Mouse (Mus musculus): ENCODE data around the gene Tpst1. TPM values are rescaled to one million over a fixed set of nuclear protein-coding genes. Genes with fewer than 3 reads are reported as not detected.
A peak's percentile ranks its signal among the peaks of the same experiment; 100 is the strongest.

The Tpst1 gene
- polyA plus RNA-seq, 1 experiment from 2014 or later: 83.6 TPM

- Histone ChIP-seq H3K9me3 (no peaks in the 10 kb centered on the region), H3K36me3 (peaks cover 24% of the 10 kb centered on the region), H3K4me2 (replicated peaks) (no peak overlapping the region), H3K4me1 (peaks cover 9% of the 10 kb centered on the region; the same call in 1 of the 2 replicates), H3K4me3 (no peak overlapping the region), H3K27ac (no peak overlapping the region), H3K27me3 (no peaks in the 10 kb centered on the region), H3K9ac (no peak overlapping the region)
- ATAC-seq (ENCODE audit: insufficient number of reproducible peaks, insufficient read depth, low FRiP score, low TSS enrichment): no peak
- 77% methylated on average over 7 of the region's 7 CpGs for WGBS
Observed at GRCm38 (mm10) chr5:130149726-130150310, 76.7 kb downstream of the Tpst1 start.

DNA sequence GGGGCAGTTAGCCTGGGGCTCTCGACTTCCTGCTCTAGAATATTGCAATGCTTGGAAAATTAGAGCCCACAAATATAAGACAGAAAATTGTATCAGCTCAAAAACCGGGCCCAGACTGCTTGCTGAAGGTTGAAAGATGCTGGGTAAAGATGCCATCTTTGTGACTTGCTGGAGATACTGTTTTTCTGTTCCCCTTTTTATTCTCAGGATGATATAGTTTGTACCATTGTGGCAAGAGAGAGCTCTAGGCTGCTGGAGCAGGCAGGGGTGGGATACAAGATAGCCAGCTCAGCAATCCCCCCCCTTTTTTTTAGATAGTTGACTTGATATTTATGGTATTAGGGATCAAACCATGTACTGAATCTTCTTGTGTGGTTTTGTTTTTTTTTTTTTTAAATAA lies 81.2 kb downstream of the Tpst1 start:
- H3K4me2 ChIP-seq (replicated peaks): no peak overlapping the region
- no peak overlapping the region for H3K9ac ChIP-seq
- no peak for ATAC-seq (ENCODE audit: insufficient number of reproducible peaks, insufficient read depth, low FRiP score, low TSS enrichment)
- no peak overlapping the region for H3K4me3 ChIP-seq
- no peaks in the 10 kb centered on the region for H3K27me3 ChIP-seq
- 85% methylated on average over 2 of the region's 2 CpGs for WGBS
- no peaks in the 10 kb centered on the region for H3K4me1 ChIP-seq
- H3K9me3 ChIP-seq: no peaks in the 10 kb centered on the region
- peaks cover 24% of the 10 kb centered on the region for H3K36me3 ChIP-seq
- no peak overlapping the region for H3K27ac ChIP-seq

- no peak overlapping the region for H3K27ac ChIP-seq
- no peaks in the 10 kb centered on the region for H3K4me1 ChIP-seq
- no peak for ATAC-seq (ENCODE audit: insufficient number of reproducible peaks, insufficient read depth, low FRiP score, low TSS enrichment)
- H3K9me3 ChIP-seq: no peaks in the 10 kb centered on the region
- no peak overlapping the region for H3K4me3 ChIP-seq
- no peak overlapping the region for H3K9ac ChIP-seq
- no peak overlapping the region for H3K4me2 ChIP-seq (replicated peaks)
- H3K27me3 ChIP-seq: no peaks in the 10 kb centered on the region
- WGBS: 81% methylated on average over 4 of the region's 4 CpGs
- H3K36me3 ChIP-seq: 0 out of 2 replicates have a peak, but pooled peaks cover 2% of the 10 kb centered on the region
Observed at GRCm38 (mm10) chr5:130158545-130158944, 85.4 kb downstream of the Tpst1 start.

- 72% methylated on average over 7 of the region's 7 CpGs for WGBS
- Histone ChIP-seq H3K27me3 (0 out of 2 replicates have a peak, but pooled peaks cover under 1% of the 10 kb centered on the region), H3K4me3 (no peak overlapping the region), H3K36me3 (no peaks in the 10 kb centered on the region), H3K9me3 (no peaks in the 10 kb centered on the region), H3K9ac (no peak overlapping the region), H3K4me2 (replicated peaks) (no peak overlapping the region), H3K4me1 (no peaks in the 10 kb centered on the region), H3K27ac (no peak overlapping the region)
- ATAC-seq (ENCODE audit: insufficient number of reproducible peaks, insufficient read depth, low FRiP score, low TSS enrichment): no peak
Observed at GRCm38 (mm10) chr5:130159761-130160201, 86.7 kb downstream of the Tpst1 start.

DNA sequence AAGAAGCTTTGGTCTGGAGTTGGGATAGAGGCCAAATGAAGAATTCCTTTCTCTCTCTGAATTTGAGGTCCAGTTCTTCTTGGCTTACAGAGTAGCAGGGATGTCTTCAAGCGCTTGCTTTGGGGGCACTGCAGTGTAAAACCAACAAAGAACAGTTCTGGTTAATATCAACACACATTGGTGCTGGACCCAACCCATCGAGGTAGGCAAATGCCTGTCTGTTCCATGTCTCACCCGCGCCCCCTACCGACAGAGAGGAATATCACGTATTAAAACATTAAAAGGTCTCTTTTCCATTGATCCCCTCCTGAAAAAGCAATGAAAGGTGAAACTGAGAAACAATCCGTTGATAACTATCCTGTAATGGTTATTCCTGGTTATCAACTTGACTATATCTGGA lies 90.5 kb downstream of the Tpst1 start:
- Histone ChIP-seq H3K27me3 (0 out of 2 replicates have a peak, but pooled peaks cover 4% of the 10 kb centered on the region), H3K9me3 (no peaks in the 10 kb centered on the region), H3K9ac (no peak overlapping the region), H3K4me1 (no peaks in the 10 kb centered on the region), H3K36me3 (no peaks in the 10 kb centered on the region), H3K4me2 (replicated peaks) (no peak overlapping the region), H3K4me3 (no peak overlapping the region), H3K27ac (no peak overlapping the region)
- ATAC-seq (ENCODE audit: insufficient number of reproducible peaks, insufficient read depth, low FRiP score, low TSS enrichment): no peak
- WGBS: 5% methylated on average over 7 of the region's 7 CpGs

- no peak for ATAC-seq (ENCODE audit: insufficient number of reproducible peaks, insufficient read depth, low FRiP score, low TSS enrichment)
- Histone ChIP-seq H3K27ac (no peak overlapping the region), H3K27me3 (0 out of 2 replicates have a peak, but pooled peaks cover 4% of the 10 kb centered on the region), H3K4me1 (no peaks in the 10 kb centered on the region), H3K9ac (no peak overlapping the region), H3K36me3 (no peaks in the 10 kb centered on the region), H3K4me3 (no peak overlapping the region), H3K4me2 (replicated peaks) (no peak overlapping the region), H3K9me3 (no peaks in the 10 kb centered on the region)
- WGBS: 77% methylated on average over 4 of the region's 4 CpGs
Observed at GRCm38 (mm10) chr5:130165213-130165612, 92.1 kb downstream of the Tpst1 start.

DNA sequence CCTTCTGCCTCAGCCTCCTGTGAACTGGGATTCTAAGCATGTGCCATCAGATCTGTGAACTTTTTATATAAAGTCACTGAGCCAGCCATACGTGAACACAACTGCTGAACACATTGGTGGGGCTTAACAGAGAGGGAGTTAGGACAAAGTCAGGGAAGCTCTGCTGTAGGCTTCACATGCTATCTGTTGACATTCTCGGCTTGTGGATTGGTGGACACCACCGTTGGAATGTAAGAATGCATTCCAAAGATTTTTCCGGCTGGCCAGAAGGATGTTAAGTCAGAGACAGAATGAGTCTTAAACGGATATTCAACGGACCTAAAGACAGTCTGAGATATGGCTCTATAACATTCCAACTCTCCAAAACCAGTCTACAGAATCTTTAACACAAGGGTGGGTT lies 96.0 kb downstream of the Tpst1 start:
- no peak overlapping the region for H3K9ac ChIP-seq
- H3K4me3 ChIP-seq: no peak overlapping the region
- no peak overlapping the region for H3K27ac ChIP-seq
- WGBS: 58% methylated on average over 6 of the region's 6 CpGs
- H3K4me2 ChIP-seq (replicated peaks): no peak overlapping the region
- H3K4me1 ChIP-seq: peaks cover 22% of the 10 kb centered on the region
- H3K36me3 ChIP-seq: no peaks in the 10 kb centered on the region
- 0 out of 2 replicates have a peak, but pooled peaks cover 4% of the 10 kb centered on the region for H3K27me3 ChIP-seq
- H3K9me3 ChIP-seq: no peaks in the 10 kb centered on the region
- ATAC-seq (ENCODE audit: insufficient number of reproducible peaks, insufficient read depth, low FRiP score, low TSS enrichment): no peak

- 16% methylated on average over 6 of the region's 6 CpGs for WGBS
- no peak for ATAC-seq (ENCODE audit: insufficient number of reproducible peaks, insufficient read depth, low FRiP score, low TSS enrichment)
- no peaks in the 10 kb centered on the region for H3K27me3 ChIP-seq
- peak overlapping the region; percentile 71; the same call in 1 of the 2 replicates for H3K27ac ChIP-seq
- H3K4me1 ChIP-seq: peaks cover 22% of the 10 kb centered on the region
- no peaks in the 10 kb centered on the region for H3K9me3 ChIP-seq
- H3K4me3 ChIP-seq: peak overlapping the region; percentile 76
- peak overlapping the region; percentile 76 for H3K4me2 ChIP-seq (replicated peaks)
- peak overlapping the region; percentile 85 for H3K9ac ChIP-seq
- H3K36me3 ChIP-seq: no peaks in the 10 kb centered on the region
Observed at GRCm38 (mm10) chr5:130170666-130171422, 97.7 kb downstream of the Tpst1 start.

DNA sequence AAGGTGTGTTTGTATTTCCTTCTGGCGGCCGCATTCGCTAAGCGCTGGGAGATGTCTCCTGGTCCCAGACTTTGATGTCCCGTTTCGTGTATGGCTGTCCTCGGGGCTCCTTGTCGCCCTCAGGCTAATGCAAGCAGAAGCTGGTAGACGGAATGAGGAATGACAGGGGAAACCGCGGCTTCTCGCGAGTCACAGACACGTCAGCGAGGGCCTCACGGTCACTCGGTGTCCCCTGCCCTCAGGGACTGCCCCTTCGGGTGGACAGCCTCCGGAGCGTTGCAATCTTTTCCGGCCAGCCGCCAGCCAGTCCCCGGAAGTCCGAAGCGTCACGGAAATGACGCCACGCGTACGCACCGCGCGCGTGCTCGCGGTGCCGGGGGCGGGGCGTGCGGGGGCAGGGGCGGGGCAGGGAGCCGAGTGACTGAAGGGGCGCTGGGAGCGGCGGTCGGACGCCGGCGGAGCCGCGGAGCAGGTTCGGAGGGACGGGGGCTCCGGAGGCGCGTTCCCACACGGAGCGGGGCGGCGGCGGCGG lies 98.4 kb downstream of the Tpst1 start, which contains the start of gene Rabgef1:
TSS of gene Rabgef1 (plus strand) at position 376 of the 532 bp plus-strand sequence.
- Histone ChIP-seq H3K9ac (peak within 1 kb of the TSS; percentile 85), H3K4me2 (replicated peaks) (peak within 1 kb of the TSS; percentile 76), H3K9me3 (no peaks in the 10 kb centered on the region), H3K4me3 (peak within 1 kb of the TSS; percentile 76), H3K27me3 (no peaks in the 10 kb centered on the region), H3K27ac (peak within 1 kb of the TSS; percentile 71), H3K4me1 (peaks cover 22% of the 10 kb centered on the region), H3K36me3 (no peaks in the 10 kb centered on the region)
- ATAC-seq (ENCODE audit: insufficient number of reproducible peaks, insufficient read depth, low FRiP score, low TSS enrichment): peak; percentile 88
- under 1% methylated on average over 47 of the region's 62 CpGs for WGBS

GRCm38 (mm10) chr5:130171956-130172601 lies 99.0 kb downstream of the Tpst1 start:
- Histone ChIP-seq H3K4me3 (peak overlapping the region; percentile 76), H3K27me3 (no peaks in the 10 kb centered on the region), H3K9ac (peak overlapping the region; percentile 85), H3K4me1 (peaks cover 22% of the 10 kb centered on the region), H3K36me3 (no peaks in the 10 kb centered on the region), H3K9me3 (no peaks in the 10 kb centered on the region), H3K27ac (peak overlapping the region; percentile 71), H3K4me2 (replicated peaks) (peak overlapping the region; percentile 76)
- peak; percentile 80 for ATAC-seq (ENCODE audit: insufficient number of reproducible peaks, insufficient read depth, low FRiP score, low TSS enrichment)
- WGBS: 1% methylated on average over 46 of the region's 46 CpGs

- Histone ChIP-seq H3K4me1 (peaks cover 25% of the 10 kb centered on the region), H3K4me3 (no peak overlapping the region), H3K27me3 (no peaks in the 10 kb centered on the region), H3K27ac (no peak overlapping the region), H3K36me3 (no peaks in the 10 kb centered on the region), H3K9ac (no peak overlapping the region), H3K4me2 (replicated peaks) (peak overlapping the region; percentile 76), H3K9me3 (no peaks in the 10 kb centered on the region)
- WGBS: 89% methylated on average over 4 of the region's 4 CpGs
- ATAC-seq (ENCODE audit: insufficient number of reproducible peaks, insufficient read depth, low FRiP score, low TSS enrichment): no peak
Observed at GRCm38 (mm10) chr5:130173012-130173411, 99.9 kb downstream of the Tpst1 start.
